Mouse (Mus musculus) v-Abl transformed pro-B cells (cell line): ENCODE data around the gene Rabep1.

ENCODE experiments used
- in situ Hi-C, 2 experiments: fragments of 400-800 bp; cut with MboI; formaldehyde crosslinking; loops; one replicate each; pipeline ENCODE4 v1.15.1; 2025; ENCODE audit not compliant: unreplicated experiment in 2 of 2

The Rabep1 gene

GRCm38 (mm10) chr11:70970560-70971540 lies 126.3 kb downstream of the Rabep1 start:
- in situ Hi-C loops: no loop called here

GRCm38 (mm10) chr11:70972586-70972985 lies 128.0 kb downstream of the Rabep1 start:
- in situ Hi-C loops: no loop called here

GRCm38 (mm10) chr11:70973947-70974346 lies 129.4 kb downstream of the Rabep1 start:
- in situ Hi-C loops: no loop called here

GRCm38 (mm10) chr11:70975193-70975592 lies 130.6 kb downstream of the Rabep1 start:
- in situ Hi-C loops: no loop called here

- in situ Hi-C loops: no loop called here
These were observed 132.7 kb downstream of the Rabep1 start for GRCm38 (mm10) chr11:70977293-70977692.

- in situ Hi-C loops: no loop called here
These were observed 135.7 kb downstream of the Rabep1 start for GRCm38 (mm10) chr11:70980232-70980631.

- in situ Hi-C loops: no loop called here
These were observed 136.4 kb downstream of the Rabep1 start for GRCm38 (mm10) chr11:70980751-70981510.

- in situ Hi-C loops: no loop called here
These were observed 137.5 kb downstream of the Rabep1 start for GRCm38 (mm10) chr11:70982030-70982429.

- in situ Hi-C loops: no loop called here
These were observed 138.1 kb downstream of the Rabep1 start, which contains the start of gene C1qbp for GRCm38 (mm10) chr11:70982557-70983228. Gene C1qbp (minus strand): TSS chr11:70983026.
